Mouse (Mus musculus) mesoderm, embryonic 11.5 days (tissue): ENCODE measurements around the gene Sox6.

Experiments
- DNase-seq: peaks from one replicate; pipeline ENCODE4 v3.0.0-alpha.2; 2012; ENCODE audit warnings: low read depth, low spot score

Sox6 gene

DNA sequence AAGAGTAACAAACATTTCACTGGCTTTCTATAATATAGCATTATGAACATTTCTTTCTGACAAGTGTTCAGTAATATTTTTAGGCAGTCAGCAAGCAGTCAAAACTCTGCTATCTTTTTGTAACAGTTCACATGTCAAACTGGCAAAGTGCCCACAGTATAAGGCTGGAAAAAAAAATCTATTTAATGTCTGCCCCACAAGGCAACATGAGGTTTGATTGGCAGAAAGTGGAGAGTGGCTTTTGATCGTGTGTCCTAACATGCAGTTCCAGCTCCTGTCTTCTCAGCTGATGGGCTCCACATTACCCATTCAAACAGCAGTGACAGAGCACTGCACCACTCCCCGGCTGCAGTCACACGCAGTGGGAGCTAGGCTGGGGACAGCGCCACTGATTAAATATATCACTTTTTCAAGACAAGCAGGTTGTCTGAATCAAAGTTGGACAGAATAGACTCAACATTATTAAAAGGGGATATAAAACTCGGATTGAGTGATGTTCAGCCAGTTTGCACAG lies 286.4 kb downstream of the Sox6 start:
- no peak for DNase-seq

DNA sequence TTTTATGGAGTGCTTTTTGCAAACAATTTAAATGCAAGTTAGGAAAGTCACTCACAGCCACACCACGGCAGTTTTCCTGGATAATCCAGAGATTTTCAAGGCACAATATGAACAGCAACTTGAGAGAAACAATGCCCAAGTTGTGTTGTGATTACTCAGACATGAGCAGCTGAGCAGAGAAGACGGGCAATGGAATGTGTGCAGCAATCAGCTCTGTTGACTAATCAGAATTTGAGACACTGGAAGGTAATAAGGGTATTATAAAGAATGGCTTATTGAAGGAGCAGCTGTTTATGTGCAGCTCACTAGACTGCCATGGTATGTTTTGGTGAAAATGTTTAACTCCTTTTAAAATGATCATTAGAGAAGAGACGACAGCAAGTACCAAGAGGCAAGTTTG lies 287.5 kb downstream of the Sox6 start:
- DNase-seq: no peak

DNA sequence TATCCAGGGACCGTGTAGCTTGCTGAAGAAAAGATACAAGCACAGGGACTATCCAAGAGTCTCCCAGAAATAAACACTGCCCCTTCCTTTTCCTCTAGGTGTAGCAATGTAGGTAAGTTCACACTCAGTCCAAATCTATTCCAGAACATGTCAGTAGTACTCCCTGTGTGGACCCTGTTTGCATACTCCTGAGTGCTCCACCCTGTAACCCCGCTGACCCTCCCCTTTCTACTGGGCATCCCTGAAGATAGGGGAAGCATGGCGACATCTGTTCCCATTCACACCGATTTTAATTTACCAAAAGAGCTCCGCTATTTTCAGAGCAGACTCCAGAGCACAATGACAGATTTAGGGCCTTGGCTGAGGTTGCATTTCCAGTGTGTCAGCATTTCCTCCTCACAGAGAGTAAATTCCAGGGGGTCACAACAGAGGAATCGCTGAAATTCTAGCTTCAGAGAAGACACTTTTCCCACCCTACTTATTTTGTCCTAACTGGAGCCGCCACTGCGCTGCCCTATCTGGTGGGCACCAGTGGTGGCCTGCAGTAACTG lies 288.2 kb downstream of the Sox6 start:
- peak; percentile 71 for DNase-seq

DNA sequence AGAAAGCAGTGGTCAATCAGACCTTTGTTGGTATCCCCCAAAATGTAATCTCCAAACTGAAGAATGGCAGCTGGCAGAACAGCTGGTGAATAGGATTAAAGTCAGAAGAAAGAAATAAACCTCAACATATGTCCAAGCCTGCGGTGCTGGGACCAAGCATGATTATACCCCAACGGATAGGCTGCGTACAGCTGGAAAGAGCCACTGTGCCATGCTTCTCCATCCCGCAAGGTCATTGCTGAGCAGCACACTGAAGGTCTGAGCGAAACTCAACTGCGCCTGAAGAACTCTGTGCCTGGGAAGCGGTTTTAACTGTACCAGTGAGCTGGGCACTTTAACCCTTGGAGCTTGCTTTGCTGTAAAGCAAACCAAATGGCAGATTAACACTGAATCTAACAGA lies 291.1 kb downstream of the Sox6 start:
- no peak for DNase-seq

DNA sequence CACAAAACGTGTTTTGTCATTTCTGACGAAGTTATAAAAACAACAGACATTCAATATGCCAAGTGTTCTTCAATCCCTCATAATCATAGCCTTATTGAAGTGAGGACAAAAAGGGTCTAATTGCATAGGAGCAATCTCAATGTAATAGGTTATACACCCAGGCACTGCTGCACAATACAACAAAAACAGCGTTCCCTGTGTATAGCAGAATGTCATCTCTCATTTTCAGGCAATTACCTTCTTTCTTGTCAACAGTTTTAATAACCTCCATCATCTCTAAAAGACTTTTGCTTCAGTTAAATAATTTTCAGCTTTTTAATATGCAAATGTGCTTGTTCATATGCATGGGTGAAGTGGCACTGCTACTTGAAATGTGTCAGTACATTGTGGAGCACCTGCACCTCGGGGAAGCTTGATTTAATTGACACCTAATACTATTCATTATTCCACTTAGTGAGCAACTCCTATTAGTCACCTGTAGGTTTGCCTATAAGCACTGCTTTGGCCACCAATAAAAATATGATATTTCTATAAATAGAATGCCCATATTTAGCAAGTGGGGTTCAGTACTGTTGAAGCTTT lies 292.8 kb downstream of the Sox6 start:
- DNase-seq: no peak

DNA sequence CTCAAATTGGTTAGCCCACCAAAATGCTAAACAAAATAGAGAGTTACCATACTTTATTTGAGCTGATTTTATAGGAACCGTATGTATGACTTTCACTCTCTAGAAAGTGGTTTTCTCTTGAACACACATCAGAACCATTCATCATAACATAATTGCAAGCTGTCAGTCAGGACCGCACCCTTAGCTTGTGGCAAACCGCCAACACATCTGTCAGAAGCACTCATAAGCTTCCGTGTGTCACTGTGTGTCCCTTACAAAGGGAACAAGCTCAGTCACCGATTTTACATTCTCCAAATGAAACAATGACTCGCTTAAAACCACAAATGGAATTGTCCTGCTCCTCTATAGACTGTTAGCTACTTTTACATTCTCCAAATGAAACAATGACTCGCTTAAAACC lies 304.5 kb downstream of the Sox6 start:
- no peak for DNase-seq

DNA sequence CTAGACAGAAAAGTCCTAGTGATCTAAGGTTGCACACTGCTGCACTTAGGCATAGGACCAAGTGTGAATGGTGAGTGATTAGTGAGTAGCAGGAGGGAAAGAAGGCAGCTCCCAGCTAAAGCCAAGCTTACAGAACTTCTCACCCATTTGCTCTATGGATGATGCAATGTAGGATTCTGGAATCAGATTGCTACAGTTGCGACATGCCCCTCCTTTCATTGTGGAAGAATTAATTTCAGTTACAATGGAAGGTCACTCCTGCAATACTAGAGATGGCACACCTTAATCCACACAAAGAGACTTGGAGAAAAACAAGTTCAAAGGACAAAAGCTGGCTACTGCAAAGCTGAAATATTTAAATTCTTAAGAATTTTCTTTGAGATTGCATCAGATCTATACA lies 305.8 kb downstream of the Sox6 start:
- no peak for DNase-seq

DNA sequence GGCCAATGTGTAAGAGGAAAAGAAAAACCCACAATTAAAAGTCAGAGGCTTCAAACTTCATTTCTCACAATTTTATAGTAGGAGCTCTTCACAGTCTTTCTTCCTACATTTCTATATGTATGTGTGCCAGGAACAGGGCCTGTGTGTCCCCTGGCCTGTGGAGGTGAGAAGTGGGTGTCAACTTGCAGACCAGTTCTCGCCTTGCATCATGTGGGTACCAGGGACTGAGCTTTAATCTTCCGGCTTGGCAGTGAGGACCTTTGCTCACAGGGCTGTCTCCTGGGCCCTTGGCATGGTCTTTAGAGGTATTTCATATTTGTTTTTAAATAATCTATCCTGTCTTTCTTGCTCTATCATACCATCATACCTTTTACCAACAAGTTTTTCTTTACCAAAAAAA lies 311.8 kb downstream of the Sox6 start:
- DNase-seq: no peak

DNA sequence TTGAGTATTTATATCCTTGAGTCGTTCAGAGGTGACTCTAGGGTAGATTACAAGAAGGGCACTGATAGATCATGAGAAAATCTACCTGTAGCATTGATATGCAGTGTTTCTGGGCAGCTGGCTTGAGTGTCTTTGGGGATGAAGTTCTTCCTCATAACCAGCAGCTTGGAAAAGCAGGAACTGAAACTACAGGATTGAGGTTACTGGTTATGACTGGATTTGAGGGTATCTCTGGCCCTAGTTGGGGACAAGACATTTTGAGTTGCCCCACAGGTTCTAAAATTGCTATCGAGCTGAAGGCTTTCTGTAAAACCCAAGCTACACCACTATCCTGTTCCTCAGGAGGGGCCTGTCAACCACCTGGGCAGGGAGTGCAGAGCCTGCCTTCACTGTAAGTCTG lies 314.2 kb downstream of the Sox6 start:
- DNase-seq: no peak

DNA sequence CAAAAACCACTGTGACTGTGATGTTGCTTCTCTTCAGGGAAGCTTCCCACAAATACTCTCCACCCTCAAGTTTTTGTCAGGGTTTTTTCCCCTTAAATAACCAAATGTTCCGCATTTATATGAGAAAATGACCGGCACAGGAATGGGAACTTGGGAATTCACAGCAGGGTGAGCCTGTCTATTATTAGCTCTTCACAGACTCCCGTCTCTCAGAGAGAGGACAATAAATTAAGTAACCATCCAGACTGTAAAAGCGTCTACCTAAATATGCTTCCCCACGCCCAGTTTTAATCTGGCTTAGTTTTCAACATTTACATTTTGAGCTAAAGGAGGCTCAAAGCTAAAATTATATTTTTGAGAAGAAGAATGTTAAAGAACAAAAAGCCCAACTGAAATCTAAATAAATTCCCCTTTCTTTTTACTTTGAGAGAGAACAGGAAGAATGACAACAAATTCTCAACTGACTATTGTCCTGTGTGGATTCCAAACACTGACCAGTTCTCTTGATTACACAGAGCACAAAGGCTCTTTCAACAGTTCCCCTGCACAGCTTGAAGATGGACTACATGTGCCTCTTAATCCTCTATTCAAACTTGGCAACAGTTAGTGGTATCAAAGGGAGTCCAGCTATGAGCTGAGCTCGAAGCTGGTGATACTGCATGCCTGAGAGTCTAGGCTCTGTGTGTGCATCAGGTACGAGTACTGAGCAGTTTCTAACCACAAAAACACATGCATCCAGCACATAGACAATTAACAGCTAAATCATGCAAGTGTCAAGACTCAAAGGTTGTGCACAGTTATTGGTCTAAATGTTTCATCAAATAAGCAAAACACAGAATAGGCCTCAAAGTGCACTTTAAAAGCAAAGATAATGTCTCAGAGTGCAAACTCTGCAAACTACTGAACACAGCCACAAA lies 316.7 kb downstream of the Sox6 start:
- DNase-seq: peak; percentile 62

DNA sequence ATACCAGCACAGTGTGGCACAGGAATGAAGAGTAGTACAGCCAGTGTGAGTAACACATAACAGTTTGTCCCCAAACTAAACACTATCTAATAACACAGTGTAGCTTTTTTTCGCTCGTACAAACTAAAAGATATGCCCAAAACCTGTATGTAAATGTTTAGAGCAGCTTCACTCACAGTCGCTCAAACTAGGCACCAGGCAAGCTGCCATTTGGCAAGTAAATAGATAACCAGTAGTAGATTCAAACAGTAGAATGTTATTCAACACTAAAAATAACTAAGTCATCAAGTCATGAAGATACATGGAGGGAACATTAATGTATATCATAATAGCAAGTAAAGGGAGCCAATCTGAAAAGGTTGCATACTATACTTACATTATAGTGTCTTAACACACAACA lies 318.8 kb downstream of the Sox6 start:
- no peak for DNase-seq

DNA sequence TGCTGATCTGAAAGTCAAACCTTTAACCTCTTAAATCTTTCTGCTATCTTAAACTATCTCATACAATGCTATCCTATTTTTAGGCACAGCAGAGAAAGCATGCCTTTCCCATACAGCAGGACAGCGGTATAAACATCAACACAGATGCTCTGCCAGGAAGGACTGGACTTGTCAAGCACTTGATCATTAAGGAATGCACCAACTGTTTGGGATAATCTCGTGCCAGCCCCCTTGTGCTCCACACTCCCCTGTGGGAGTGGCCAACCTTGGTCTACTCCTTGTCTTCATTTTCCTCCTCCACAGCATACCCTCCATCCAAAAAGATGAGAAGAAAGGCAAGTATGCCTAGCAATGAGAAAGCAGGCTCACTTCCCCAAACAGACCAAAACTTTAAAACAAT lies 332.5 kb downstream of the Sox6 start:
- DNase-seq: peak; percentile 39

DNA sequence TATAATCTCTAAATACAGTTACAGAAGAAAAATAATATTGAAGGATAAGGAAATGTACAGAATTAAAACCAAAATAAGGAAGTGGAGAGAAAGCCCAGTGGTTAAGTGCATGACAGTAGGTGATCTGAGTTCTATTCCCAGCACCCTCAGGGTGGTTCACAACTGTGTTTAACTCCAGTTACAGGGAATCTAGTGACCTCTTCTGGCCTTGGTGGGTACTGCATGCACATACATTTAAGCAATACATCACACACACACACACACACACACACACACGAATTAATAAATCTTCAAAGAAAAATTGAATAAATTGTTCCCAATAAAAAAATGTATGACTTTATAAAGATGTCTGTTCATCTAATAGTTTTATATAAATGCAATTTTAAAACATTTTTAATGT lies 340.5 kb downstream of the Sox6 start:
- no peak for DNase-seq

DNA sequence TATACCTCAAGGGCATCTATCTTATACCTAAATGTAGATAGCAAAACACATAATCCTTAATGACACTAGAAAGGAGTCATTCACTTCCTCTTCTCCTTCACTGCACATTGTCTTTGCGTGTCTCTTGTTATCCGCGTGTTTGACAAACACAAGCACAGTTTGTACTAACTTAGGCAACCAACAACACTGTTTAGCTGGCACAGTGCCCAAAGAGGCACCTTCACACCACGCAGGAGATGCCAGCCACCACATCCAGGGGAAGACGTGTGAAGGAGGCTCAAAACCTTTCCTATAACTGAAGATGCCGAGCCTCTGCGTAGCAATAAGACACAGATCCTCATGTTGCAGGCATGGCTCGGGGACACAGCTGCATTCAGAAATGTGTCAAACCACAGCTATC lies 345.4 kb downstream of the Sox6 start:
- DNase-seq: no peak

DNA sequence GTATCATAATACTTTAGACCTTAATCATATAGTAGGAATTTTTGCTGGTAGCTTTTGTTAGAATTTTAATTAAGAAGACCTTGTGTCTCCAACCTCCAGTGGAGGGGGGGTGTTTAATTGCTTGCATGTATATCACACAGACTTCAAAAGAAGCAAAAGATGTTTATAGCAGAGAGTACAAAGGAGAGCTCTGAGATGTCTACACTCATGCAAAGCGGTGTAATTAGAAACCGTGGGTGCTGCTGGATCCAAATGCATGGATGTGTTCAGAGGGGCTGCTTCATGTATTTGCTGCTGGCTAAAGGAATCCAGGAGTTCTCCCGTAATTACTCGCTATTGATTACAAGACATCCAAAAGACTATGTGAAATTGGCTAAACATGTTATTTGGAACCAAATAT lies 347.5 kb downstream of the Sox6 start:
- DNase-seq: no peak

DNA sequence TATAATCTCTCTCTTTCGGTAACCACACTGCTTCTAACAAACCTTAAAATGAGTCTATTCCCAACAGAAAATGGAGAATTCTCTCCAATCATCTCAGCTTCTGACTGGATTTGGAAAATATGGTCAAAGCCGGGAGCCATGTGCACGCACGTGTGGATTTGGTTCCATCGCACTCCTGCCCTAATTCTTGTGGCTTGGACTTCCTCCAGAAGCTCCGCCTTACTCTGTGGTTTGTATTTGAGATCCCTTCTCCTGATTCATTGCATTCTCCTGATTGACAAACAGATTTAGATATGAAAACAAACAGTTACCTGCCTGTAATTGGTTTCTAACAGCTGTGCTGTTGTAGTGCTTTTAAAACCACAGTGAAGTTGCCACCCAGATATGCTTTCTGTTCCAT lies 351.9 kb downstream of the Sox6 start:
- no peak for DNase-seq

DNA sequence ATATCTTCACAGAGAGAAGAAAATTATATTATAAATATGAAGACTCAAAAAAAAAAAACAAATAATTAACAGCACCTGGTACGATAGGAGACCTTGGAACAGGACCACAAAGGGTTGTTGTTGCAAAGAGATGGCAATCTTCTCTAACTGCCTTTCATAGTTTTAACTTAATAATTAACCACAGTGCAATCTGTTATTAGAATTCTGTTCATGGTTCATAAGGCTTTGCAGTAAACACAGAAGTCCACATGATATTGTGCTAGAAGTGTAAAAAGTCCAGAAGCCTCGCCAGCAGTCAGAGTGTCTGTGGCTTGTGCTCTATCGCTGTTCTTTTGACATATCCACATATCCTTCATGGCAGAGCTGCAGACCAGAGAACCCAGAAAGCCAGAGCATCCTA lies 354.5 kb downstream of the Sox6 start:
- DNase-seq: no peak

DNA sequence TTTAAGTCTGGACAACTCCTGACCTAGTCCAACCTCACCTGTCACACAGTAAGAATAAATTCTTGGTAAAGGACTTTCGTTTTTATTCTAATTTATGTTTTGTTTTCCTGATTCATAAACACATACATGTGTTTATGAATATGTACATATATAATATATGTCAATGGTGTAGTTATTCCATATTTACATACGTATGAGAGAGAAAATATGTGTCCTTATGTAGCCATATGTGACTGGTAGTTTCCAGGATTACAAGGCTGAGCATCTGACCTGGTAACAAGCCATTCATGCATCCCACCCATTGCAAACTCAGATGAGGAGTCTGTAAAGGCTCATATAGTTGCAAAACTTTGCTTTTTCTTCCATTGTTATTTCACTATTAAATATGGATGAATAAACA lies 366.8 kb downstream of the Sox6 start:
- no peak for DNase-seq

DNA sequence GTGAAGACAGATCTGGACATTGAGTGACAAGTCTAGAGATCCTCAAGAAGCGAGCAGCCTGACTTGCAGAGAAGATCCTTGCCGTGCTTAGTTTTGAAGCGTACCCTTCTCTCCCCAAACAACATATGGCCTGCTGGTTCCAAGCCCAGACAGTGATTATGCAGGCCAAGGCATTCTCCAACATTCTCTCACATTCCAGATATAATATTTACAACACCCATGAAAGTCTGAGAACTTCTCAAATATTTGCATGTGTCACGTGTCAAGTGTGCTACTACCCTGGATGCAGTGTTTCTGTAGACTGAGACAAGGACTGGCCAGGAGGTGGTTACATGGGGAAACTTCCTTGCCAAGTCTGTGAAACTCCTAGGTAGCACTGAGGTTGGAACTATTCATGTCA lies 367.3 kb downstream of the Sox6 start:
- DNase-seq: no peak

DNA sequence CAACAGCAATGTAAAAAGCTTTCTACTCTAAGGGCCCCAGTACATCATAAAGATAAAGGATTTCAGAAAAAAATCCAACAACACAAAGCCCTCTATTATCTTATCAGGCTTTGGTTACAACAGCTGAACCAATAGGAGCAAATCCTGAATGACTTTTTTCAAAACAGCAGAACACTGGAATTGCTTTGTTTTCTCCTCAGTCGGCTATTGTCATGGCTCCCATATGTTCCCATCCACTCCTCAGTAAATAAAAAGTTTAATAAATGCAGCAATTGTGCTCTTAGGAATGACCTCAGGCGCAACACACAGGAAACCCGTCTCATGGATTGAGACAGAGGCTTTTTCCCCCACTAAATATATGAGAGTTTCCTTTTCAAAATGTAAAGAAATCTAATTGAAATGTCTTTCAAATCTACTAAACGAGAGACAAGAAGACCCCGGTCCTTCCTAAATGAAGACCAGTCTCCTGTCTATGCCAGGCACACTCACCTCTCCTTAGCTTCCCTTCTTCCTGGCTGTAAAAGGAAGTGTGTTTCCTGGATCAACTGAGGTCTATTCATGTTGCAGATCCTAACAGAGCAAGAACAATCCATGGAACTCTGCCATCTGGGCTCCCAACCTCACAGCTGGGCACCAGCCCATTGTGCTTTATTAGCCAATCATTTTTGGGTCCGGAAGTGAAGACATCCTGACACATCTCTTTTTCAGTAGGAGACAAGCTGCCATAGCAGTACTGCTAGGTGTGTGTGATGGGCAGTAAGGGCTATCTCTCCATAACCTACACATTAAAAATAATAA lies 369.2 kb downstream of the Sox6 start:
- no peak for DNase-seq

DNA sequence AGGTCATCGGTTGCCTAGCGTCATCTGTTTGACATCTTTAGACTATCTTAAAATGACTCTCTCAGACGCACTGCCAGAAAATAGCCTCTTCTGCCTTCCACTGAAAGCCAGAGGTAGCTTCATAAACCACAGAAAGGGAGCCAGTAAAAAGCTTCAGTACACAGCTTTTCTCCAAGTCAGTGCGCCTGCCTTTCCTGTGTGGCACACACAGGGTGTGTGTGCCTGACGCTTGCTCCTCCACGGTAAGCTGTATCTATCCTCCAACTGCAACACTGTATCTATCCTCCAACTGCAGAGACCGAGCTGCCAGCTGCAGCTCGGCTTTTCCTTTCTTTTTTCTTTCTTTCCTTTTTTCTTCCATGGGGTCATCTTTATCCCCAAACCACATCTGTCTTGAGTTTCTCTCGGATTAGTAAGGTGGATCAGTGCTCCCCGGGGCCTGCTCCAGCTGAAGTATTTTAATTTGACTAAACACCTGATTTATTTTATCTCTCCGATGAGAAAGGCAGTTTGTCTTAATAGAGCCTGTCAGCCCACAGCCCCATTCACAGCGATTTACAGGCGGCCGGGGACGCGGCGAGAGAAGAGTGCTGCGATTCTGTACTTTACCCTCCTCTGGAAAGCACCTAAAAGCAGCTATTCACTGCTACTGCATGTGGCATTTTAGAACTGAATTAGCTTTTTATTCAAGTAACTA lies 371.8 kb downstream of the Sox6 start:
- DNase-seq: peak; percentile 78
